Mouse (Mus musculus): ENCODE data around the gene Ptpn14.
"Not testable (repeated sequence)": the region's sequence is repeated elsewhere in the genome, so short reads cannot be mapped to it uniquely, and the experiment has no call there.

DNA sequence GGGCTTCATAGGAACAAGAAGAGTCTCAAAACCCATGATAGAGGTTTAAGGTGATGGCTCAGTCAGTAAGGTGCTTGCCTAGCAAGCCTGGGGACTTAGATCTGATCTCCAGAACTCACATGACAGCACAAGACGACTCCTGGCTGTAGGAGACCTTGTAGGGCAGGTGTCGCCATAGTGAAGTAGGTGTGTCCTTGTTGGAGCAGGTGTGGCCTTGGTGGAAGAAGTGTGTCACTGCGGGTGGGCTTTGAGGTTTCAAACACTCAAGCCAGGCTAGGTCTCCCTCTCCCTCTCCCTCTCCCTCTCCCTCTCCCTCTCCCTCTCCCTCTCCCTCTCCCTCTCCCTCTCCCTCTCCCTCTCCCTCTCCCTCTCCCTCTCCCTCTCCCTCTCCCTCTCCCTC, 35.6 kb upstream of the Ptpn14 start:
- not testable (repeated sequence) for TF ChIP-seq CTCF (IDR thresholded peaks at IDR 0.05; ENCODE audit: control insufficient read depth, insufficient read depth, low read length); POLR2A (IDR thresholded peaks at IDR 0.05; ENCODE audit: borderline replicate concordance, control insufficient read depth, low read depth, low read length)
